Mouse (Mus musculus) forebrain, embryonic 13.5 days (tissue): Measurements from ENCODE around the gene Cryba4. TPM values are rescaled to one million over a fixed set of nuclear protein-coding genes. Genes with fewer than 3 reads are reported as not detected.

Experiments used
- ATAC-seq: fragments of 200-750 bp; cut with Nextera tagmentation; 2 replicates; pipeline ENCODE4 v1.8.0; 2017
- H3K27ac ChIP-seq: fragments of 300-500 bp; sonication (generic); 2 replicates; pipeline ENCODE4 v1.5.1; 2015; ENCODE audit warnings: inconsistent platforms, mild to moderate bottlenecking, moderate library complexity
- H3K27me3 ChIP-seq: fragments of 300-500 bp; sonication (generic); 2 replicates; pipeline ENCODE4 v1.6.1; 2015; ENCODE audit warnings: mild to moderate bottlenecking, inconsistent platforms
- H3K36me3 ChIP-seq: fragments of 300-500 bp; sonication (generic); 2 replicates; pipeline ENCODE4 v1.6.1; 2015; ENCODE audit warnings: mild to moderate bottlenecking, inconsistent platforms; ENCODE audit not compliant: poor library complexity, severe bottlenecking
- H3K4me1 ChIP-seq: fragments of 300-500 bp; sonication (generic); 2 replicates; pipeline ENCODE4 v1.6.1; 2015; ENCODE audit warnings: inconsistent platforms
- H3K4me2 ChIP-seq: fragments of 300-500 bp; sonication (generic); 2 replicates; pipeline ENCODE4 v1.6.1; 2015; ENCODE audit warnings: inconsistent platforms, mild to moderate bottlenecking, moderate library complexity
- H3K4me3 ChIP-seq: fragments of 300-500 bp; sonication (generic); 2 replicates; pipeline ENCODE4 v1.5.1; 2015; ENCODE audit warnings: mild to moderate bottlenecking, inconsistent platforms
- H3K9ac ChIP-seq: fragments of 300-500 bp; sonication (generic); 2 replicates; pipeline ENCODE4 v1.6.1; 2015; ENCODE audit warnings: mild to moderate bottlenecking, inconsistent platforms
- H3K9me3 ChIP-seq: fragments of 300-500 bp; sonication (generic); replicated peaks from 2 replicates; pipeline ENCODE4 v1.6.1; 2016; ENCODE audit warnings: inconsistent platforms
- WGBS: fragments of 180-500 bp; shearing (Covaris S2); methylation state at CpG from one replicate; pipeline ENCODE4 v1.1.7; 2015; 5-methylcytosine and 5-hydroxymethylcytosine counted together
- polyA plus RNA-seq: library from polyadenylated mRNA; unstranded; fragments of >200 nt; fragmentation: Nextera tagmentation; extraction: Ambion mirVana; gene quantifications from 2 replicates; pipeline ENCODE4 v1.2.1, GENCODE M21; 2015

Gene Cryba4
- polyA plus RNA-seq, 1 experiment from 2014 or later: 1.6 TPM

- 79% methylated on average over 3 of the region's 3 CpGs for WGBS
- Histone ChIP-seq H3K27ac (no peak overlapping the region), H3K36me3 (no peaks in the 10 kb centered on the region), H3K27me3 (no peaks in the 10 kb centered on the region; the same call in 1 of the 2 replicates), H3K9ac (no peak overlapping the region), H3K4me3 (no peak overlapping the region), H3K4me1 (peaks cover 36% of the 10 kb centered on the region), H3K9me3 (no peaks in the 10 kb centered on the region), H3K4me2 (no peak overlapping the region)
- no peak for ATAC-seq
Measured at GRCm38 (mm10) chr5:112257896-112258295, 5.6 kb upstream of the Cryba4 start.

- Histone ChIP-seq H3K4me2 (no peak overlapping the region), H3K9ac (no peak overlapping the region), H3K36me3 (no peaks in the 10 kb centered on the region), H3K9me3 (no peaks in the 10 kb centered on the region), H3K4me3 (no peak overlapping the region), H3K4me1 (peaks cover 36% of the 10 kb centered on the region), H3K27ac (no peak overlapping the region; the same call in 1 of the 2 replicates), H3K27me3 (no peaks in the 10 kb centered on the region; the same call in 1 of the 2 replicates)
- ATAC-seq: no peak
- 78% methylated on average over 9 of the region's 9 CpGs for WGBS
Measured at GRCm38 (mm10) chr5:112256457-112256856, 4.1 kb upstream of the Cryba4 start.

GRCm38 (mm10) chr5:112255426-112255825 is 3.1 kb upstream of the Cryba4 start, which contains the start of gene Crybb1:
Gene Crybb1, plus strand, starts transcription at chr5:112255815.
- Histone ChIP-seq H3K27ac (peak within 1 kb of the TSS; percentile 10), H3K4me3 (no peak within 1 kb of the TSS), H3K9ac (0 out of 2 replicates have a peak within 1 kb of the TSS, but pooled peaks have one; percentile 2), H3K9me3 (no peaks in the 10 kb centered on the region), H3K4me2 (no peak within 1 kb of the TSS), H3K36me3 (no peaks in the 10 kb centered on the region), H3K4me1 (peaks cover 36% of the 10 kb centered on the region), H3K27me3 (no peaks in the 10 kb centered on the region; the same call in 1 of the 2 replicates)
- ATAC-seq: no peak
- WGBS: 43% methylated on average over 3 of the region's 3 CpGs

- Histone ChIP-seq H3K27me3 (no peaks in the 10 kb centered on the region; the same call in 1 of the 2 replicates), H3K27ac (no peak overlapping the region), H3K9me3 (no peaks in the 10 kb centered on the region), H3K4me1 (peaks cover 36% of the 10 kb centered on the region), H3K4me2 (no peak overlapping the region), H3K9ac (no peak overlapping the region; the same call in 1 of the 2 replicates), H3K36me3 (no peaks in the 10 kb centered on the region), H3K4me3 (no peak overlapping the region)
- peak; percentile 43; the same call in 1 of the 2 replicates for ATAC-seq
- 61% methylated on average over 7 of the region's 7 CpGs for WGBS
Measured at GRCm38 (mm10) chr5:112254282-112254806, 2.0 kb upstream of the Cryba4 start.

- Histone ChIP-seq H3K9me3 (no peaks in the 10 kb centered on the region), H3K36me3 (no peaks in the 10 kb centered on the region), H3K4me1 (peaks cover 36% of the 10 kb centered on the region), H3K4me2 (no peak overlapping the region), H3K4me3 (no peak overlapping the region), H3K9ac (no peak overlapping the region), H3K27ac (no peak overlapping the region), H3K27me3 (no peaks in the 10 kb centered on the region; the same call in 1 of the 2 replicates)
- no peak for ATAC-seq
- WGBS: 10% methylated on average over 8 of the region's 8 CpGs
Measured at GRCm38 (mm10) chr5:112253169-112253568, 851 bp upstream of the Cryba4 start.

- Histone ChIP-seq H3K4me3 (no peak overlapping the region), H3K36me3 (no peaks in the 10 kb centered on the region), H3K4me1 (peaks cover 11% of the 10 kb centered on the region), H3K4me2 (no peak overlapping the region), H3K27me3 (0 out of 2 replicates have a peak, but pooled peaks cover 2% of the 10 kb centered on the region), H3K9me3 (no peaks in the 10 kb centered on the region), H3K9ac (no peak overlapping the region), H3K27ac (no peak overlapping the region)
- no peak for ATAC-seq
- 90% methylated on average over 11 of the region's 11 CpGs for WGBS
Measured at GRCm38 (mm10) chr5:112249106-112249505, 3.2 kb downstream of the Cryba4 start.

GRCm38 (mm10) chr5:112247399-112247798 is 4.9 kb downstream of the Cryba4 start:
- 0 out of 2 replicates have a peak, but pooled peaks cover under 1% of the 10 kb centered on the region for H3K4me1 ChIP-seq
- no peaks in the 10 kb centered on the region for H3K9me3 ChIP-seq
- H3K27me3 ChIP-seq: 0 out of 2 replicates have a peak, but pooled peaks cover 2% of the 10 kb centered on the region
- ATAC-seq: no peak
- H3K9ac ChIP-seq: no peak overlapping the region
- H3K36me3 ChIP-seq: no peaks in the 10 kb centered on the region
- H3K4me2 ChIP-seq: no peak overlapping the region
- no peak overlapping the region for H3K27ac ChIP-seq
- 46% methylated on average over 8 of the region's 8 CpGs for WGBS
- no peak overlapping the region for H3K4me3 ChIP-seq

GRCm38 (mm10) chr5:112244890-112245615 is 7.3 kb downstream of the Cryba4 start:
- no peak overlapping the region for H3K27ac ChIP-seq

GRCm38 (mm10) chr5:112244275-112244562 is 8.1 kb downstream of the Cryba4 start:
- Histone ChIP-seq H3K4me2 (no peak overlapping the region), H3K36me3 (no peaks in the 10 kb centered on the region), H3K9me3 (no peaks in the 10 kb centered on the region), H3K4me1 (peaks cover 16% of the 10 kb centered on the region), H3K27ac (no peak overlapping the region), H3K9ac (no peak overlapping the region), H3K27me3 (0 out of 2 replicates have a peak, but pooled peaks cover 2% of the 10 kb centered on the region), H3K4me3 (no peak overlapping the region)
- 78% methylated on average over 1 of the region's 1 CpGs for WGBS
- ATAC-seq: no peak

More at GRCm38 (mm10) chr5:112244890-112245615, 7.3 kb downstream of the Cryba4 start:
- H3K27me3 ChIP-seq: 0 out of 2 replicates have a peak, but pooled peaks cover 2% of the 10 kb centered on the region
- no peak overlapping the region for H3K4me3 ChIP-seq
- H3K4me1 ChIP-seq: peaks cover 14% of the 10 kb centered on the region; the same call in 1 of the 2 replicates
- H3K36me3 ChIP-seq: no peaks in the 10 kb centered on the region
- no peaks in the 10 kb centered on the region for H3K9me3 ChIP-seq
- ATAC-seq: no peak
- H3K4me2 ChIP-seq: no peak overlapping the region
- 50% methylated on average over 8 of the region's 8 CpGs for WGBS
- no peak overlapping the region for H3K9ac ChIP-seq

- 80% methylated on average over 10 of the region's 10 CpGs for WGBS
- Histone ChIP-seq H3K9me3 (no peaks in the 10 kb centered on the region), H3K36me3 (no peaks in the 10 kb centered on the region), H3K4me2 (no peak overlapping the region), H3K4me1 (peaks cover 21% of the 10 kb centered on the region), H3K27ac (no peak overlapping the region), H3K27me3 (0 out of 2 replicates have a peak, but pooled peaks cover 2% of the 10 kb centered on the region), H3K9ac (no peak overlapping the region), H3K4me3 (no peak overlapping the region)
- ATAC-seq: no peak
Measured at GRCm38 (mm10) chr5:112243539-112244274, 8.6 kb downstream of the Cryba4 start.

GRCm38 (mm10) chr5:112243041-112243440 is 9.3 kb downstream of the Cryba4 start:
- Histone ChIP-seq H3K36me3 (no peaks in the 10 kb centered on the region), H3K9me3 (no peaks in the 10 kb centered on the region), H3K9ac (no peak overlapping the region), H3K4me1 (peaks cover 28% of the 10 kb centered on the region), H3K4me2 (no peak overlapping the region), H3K27ac (no peak overlapping the region), H3K27me3 (0 out of 2 replicates have a peak, but pooled peaks cover 2% of the 10 kb centered on the region), H3K4me3 (no peak overlapping the region)
- WGBS: 59% methylated on average over 5 of the region's 5 CpGs
- ATAC-seq: no peak

GRCm38 (mm10) chr5:112242361-112242778 is 9.9 kb downstream of the Cryba4 start:
- Histone ChIP-seq H3K4me2 (no peak overlapping the region), H3K27me3 (0 out of 2 replicates have a peak, but pooled peaks cover 2% of the 10 kb centered on the region), H3K9me3 (no peaks in the 10 kb centered on the region), H3K4me1 (peaks cover 35% of the 10 kb centered on the region), H3K4me3 (no peak overlapping the region), H3K36me3 (no peaks in the 10 kb centered on the region), H3K27ac (no peak overlapping the region), H3K9ac (no peak overlapping the region)
- WGBS: 55% methylated on average over 5 of the region's 5 CpGs
- ATAC-seq: no peak
